Mouse (Mus musculus): ENCODE measurements around the gene Plscr4. TPM values are rescaled to one million over a fixed set of nuclear protein-coding genes. Genes with fewer than 3 reads are reported as not detected.

Gene Plscr4
- total RNA-seq, 1 experiment from 2014 or later: 18.1 TPM

- no peak for DNase-seq
These were observed 54.5 kb downstream of the Plscr4 start for GRCm38 (mm10) chr9:92511696-92512095.

- DNase-seq: no peak
These were observed 59.9 kb downstream of the Plscr4 start for GRCm38 (mm10) chr9:92517036-92517435.

DNA sequence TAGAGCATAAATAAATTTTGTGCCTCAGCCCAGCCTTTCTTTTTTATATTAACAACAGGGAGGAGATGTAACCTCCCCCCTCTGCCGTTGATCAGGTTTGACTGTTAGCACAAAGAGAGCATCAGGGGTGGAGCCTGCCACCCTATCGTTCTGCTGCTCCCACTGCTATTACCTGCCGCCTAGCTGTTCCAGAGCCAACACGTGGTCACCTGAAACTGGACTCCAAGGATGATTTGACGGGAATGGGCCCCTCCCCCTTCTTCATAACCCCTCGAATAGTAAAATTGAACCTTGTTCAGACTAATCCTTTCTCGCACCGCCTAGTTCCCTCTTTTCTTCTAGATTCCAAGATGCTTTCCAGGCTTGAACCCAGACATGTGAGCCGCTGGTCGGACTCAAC is 63.6 kb downstream of the Plscr4 start:
- no peak for DNase-seq

DNA sequence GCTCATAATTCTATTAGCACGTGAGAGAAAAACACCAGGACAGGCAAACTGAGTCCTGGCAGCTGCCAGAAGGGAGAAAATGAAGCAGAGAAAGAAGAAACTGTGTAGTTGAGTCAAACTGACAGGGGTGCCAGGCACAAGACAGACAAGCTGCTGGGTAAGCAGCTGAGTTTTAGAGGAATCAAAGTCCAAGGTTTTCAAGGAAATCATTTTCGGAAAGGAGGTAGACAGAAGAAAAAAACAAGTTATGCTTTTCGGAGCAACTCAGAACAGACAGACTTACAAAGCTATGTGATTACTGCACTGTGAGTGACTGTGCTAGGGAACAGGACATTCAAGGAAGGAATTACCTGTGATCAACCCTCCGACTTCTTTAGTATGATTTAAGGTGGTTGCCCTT is 67.3 kb downstream of the Plscr4 start:
- no peak for DNase-seq

GRCm38 (mm10) chr9:92530055-92530454 is 72.9 kb downstream of the Plscr4 start:
- no peak for DNase-seq

GRCm38 (mm10) chr9:92537735-92538134 is 80.6 kb downstream of the Plscr4 start:
- peak; percentile 12 for DNase-seq

GRCm38 (mm10) chr9:92538216-92538615 is 81.0 kb downstream of the Plscr4 start:
- DNase-seq: no peak

Other genes with a start within 250 kb of the Plscr4 start
- gene Plscr1, start 207.6 kb upstream of the Plscr4 start, total RNA-seq (2021): 11.0 and 14.5 TPM in 2 replicates
- 16.3 and 16.5 TPM in 2 replicates for gene Plscr2, start 181.8 kb upstream of the Plscr4 start, total RNA-seq (2021)
- gene 1700057G04Rik, start 148.0 kb upstream of the Plscr4 start, total RNA-seq (2021): not detected in 2 replicates
- gene Plod2, start 84.8 kb downstream of the Plscr4 start, total RNA-seq (2021): 221 and 278 TPM in 2 replicates